In genomic region chr3:88191820-88192616, GRCm38 (mm10) we compare ENCODE assay signal across 8 mouse cellular contexts. TPM values are rescaled to one million over a fixed set of nuclear protein-coding genes. Genes with fewer than 3 reads are reported as not detected.
DNase-seq lines count a peak whose midpoint lies in the region; ATAC-seq and TF ChIP-seq lines count a peak whose summit lies in the region.
"Had no signal": no experiment of that assay in that cellular context is flagged by ENCODE, and none has a peak within 500 bp of the region (broad histone marks: within the 10 kb centered on the region; RNA-seq: fewer than 3 reads in every experiment).

No protein-coding gene starts in this region.

- no peaks in the 10 kb centered on the region for H3K9me3 ChIP-seq in liver, embryonic 14.5 days (ENCODE audit: control insufficient read depth, low read length)
- no peaks in the 10 kb centered on the region for H3K9me3 ChIP-seq in liver, embryonic 12.5 days (replicated peaks)
- no peaks in the 10 kb centered on the region for H3K9me3 ChIP-seq in hindbrain, postnatal 0 days (ENCODE audit: low read length)
- 0 out of 2 replicates have a peak, but pooled peaks cover 4% of the 10 kb centered on the region for H3K9me3 ChIP-seq in midbrain, embryonic 13.5 days

- no peak for ATAC-seq in liver, embryonic 14.5 days (ENCODE audit: insufficient read depth)
- ATAC-seq in liver, embryonic 12.5 days: no peak
- ATAC-seq in hindbrain, postnatal 0 days: peak; percentile 77
- ATAC-seq in midbrain, embryonic 13.5 days: peak; percentile 77
- ATAC-seq in erythroid progenitor cell, adult 5-6 weeks (replicated peaks; ENCODE audit: low FRiP score, poor library complexity, severe bottlenecking): no peak; the same call in 1 of the 2 replicates

- WGBS in liver, embryonic 14.5 days (ENCODE audit: insufficient replicate concordance): 25% methylated on average over 9 of the region's 9 CpGs
- WGBS in liver, embryonic 12.5 days (ENCODE audit: insufficient replicate concordance): 33% methylated on average over 9 of the region's 9 CpGs
- 30% methylated on average over 9 of the region's 9 CpGs for WGBS in hindbrain, postnatal 0 days
- 32% methylated on average over 9 of the region's 9 CpGs for WGBS in midbrain, embryonic 13.5 days

- no peak for DNase-seq in liver, embryonic 14.5 days (ENCODE audit: low read depth in 3 of 3, low spot score in 3 of 3)
- DNase-seq in NIH3T3 (ENCODE audit: low read depth): peak; percentile 85
- DNase-seq in embryo, embryonic 10 days (ENCODE audit: low spot score): peak; percentile 81
- peak; percentile 91 for DNase-seq in hindbrain, postnatal 0 days (ENCODE audit: low spot score)

- TF ChIP-seq EP300 in liver, embryonic 14.5 days (IDR thresholded peaks at IDR 0.05; ENCODE audit: low read depth): no peak

- TF ChIP-seq CTCF in liver, embryonic 14.5 days (IDR thresholded peaks at IDR 0.05; ENCODE audit: low read depth): peak; percentile 82
- peak; percentile 92 for TF ChIP-seq CTCF in hindbrain, postnatal 0 days (IDR thresholded peaks at IDR 0.05; ENCODE audit: low read depth)

- H3K27me3 ChIP-seq in liver, embryonic 14.5 days (ENCODE audit: control insufficient read depth, insufficient read depth, low read length): peaks cover 15% of the 10 kb centered on the region
- H3K27me3 ChIP-seq in liver, embryonic 12.5 days (replicated peaks): peaks cover 55% of the 10 kb centered on the region
- no peaks in the 10 kb centered on the region for H3K27me3 ChIP-seq in hindbrain, postnatal 0 days (ENCODE audit: insufficient read depth, low read length)
- peaks cover 66% of the 10 kb centered on the region for H3K27me3 ChIP-seq in midbrain, embryonic 13.5 days

- no peak overlapping the region for H3K27ac ChIP-seq in liver, embryonic 14.5 days
- no peak overlapping the region for H3K27ac ChIP-seq in liver, embryonic 12.5 days
- H3K27ac ChIP-seq in hindbrain, postnatal 0 days: no peak overlapping the region
- no peak overlapping the region for H3K27ac ChIP-seq in midbrain, embryonic 13.5 days

- H3K36me3 ChIP-seq in liver, embryonic 14.5 days (replicated peaks; ENCODE audit: control insufficient read depth, insufficient read depth, low read depth): no peaks in the 10 kb centered on the region
- H3K36me3 ChIP-seq in liver, embryonic 12.5 days: no peaks in the 10 kb centered on the region
- no peaks in the 10 kb centered on the region for H3K36me3 ChIP-seq in hindbrain, postnatal 0 days (ENCODE audit: insufficient read depth, low read length)
- no peaks in the 10 kb centered on the region for H3K36me3 ChIP-seq in midbrain, embryonic 13.5 days

- H3K9ac ChIP-seq in liver, embryonic 14.5 days (replicated peaks): no peak overlapping the region
- H3K9ac ChIP-seq in liver, embryonic 12.5 days: no peak overlapping the region
- H3K9ac ChIP-seq in hindbrain, postnatal 0 days (replicated peaks; ENCODE audit: low read length): no peak overlapping the region
- no peak overlapping the region for H3K9ac ChIP-seq in midbrain, embryonic 13.5 days (replicated peaks)

- H3K4me1 ChIP-seq in liver, embryonic 14.5 days (replicated peaks; ENCODE audit: control insufficient read depth in 2 of 2, insufficient read depth in 2 of 2, low read length in 1 of 2): no peaks in the 10 kb centered on the region
- H3K4me1 ChIP-seq in liver, embryonic 12.5 days: no peaks in the 10 kb centered on the region
- H3K4me1 ChIP-seq in hindbrain, postnatal 0 days (ENCODE audit: insufficient read depth, low read length): peaks cover 4% of the 10 kb centered on the region; the same call in 1 of the 2 replicates
- peaks cover 7% of the 10 kb centered on the region; the same call in 1 of the 2 replicates for H3K4me1 ChIP-seq in midbrain, embryonic 13.5 days (replicated peaks)

- no peak overlapping the region for H3K4me2 ChIP-seq in liver, embryonic 14.5 days (ENCODE audit: low read depth)
- no peak overlapping the region for H3K4me2 ChIP-seq in liver, embryonic 12.5 days
- no peak overlapping the region for H3K4me2 ChIP-seq in hindbrain, postnatal 0 days (ENCODE audit: low read depth, low read length)
- H3K4me2 ChIP-seq in midbrain, embryonic 13.5 days (replicated peaks): no peak overlapping the region

- no peak overlapping the region for H3K4me3 ChIP-seq in liver, embryonic 14.5 days (ENCODE audit: insufficient read depth in 1 of 2, low read depth in 2 of 2, low read length in 2 of 2)
- H3K4me3 ChIP-seq in liver, embryonic 12.5 days: no peak overlapping the region
- no peak overlapping the region for H3K4me3 ChIP-seq in hindbrain, postnatal 0 days (ENCODE audit: low read length)
- no peak overlapping the region for H3K4me3 ChIP-seq in midbrain, embryonic 13.5 days (replicated peaks)
- H3K4me3 ChIP-seq: erythroblast, embryonic 14.5 days had no signal

RNA-seq across cellular contexts. Expression of gene Mef2d, which starts 49.8 kb away (rescaled TPM):
- 10.3 and 11.1 TPM in 2 replicates for polyA plus RNA-seq in liver, embryonic 14.5 days (2012; rRNA removed)
- polyA plus RNA-seq in liver, embryonic 14.5 days (2014; fragmentation: Nextera tagmentation; extraction: Ambion mirVana): 6.4 and 7.5 TPM in 2 replicates
- polyA plus RNA-seq in liver, embryonic 12.5 days (2016; fragmentation: Nextera tagmentation; extraction: Ambion mirVana): 12.1 and 13.6 TPM in 2 replicates
- 44.0 and 50.3 TPM in 2 replicates for total RNA-seq in hindbrain, postnatal 0 days (2014; rRNA removed)
- 13.4 and 19.2 TPM in 2 replicates for polyA plus RNA-seq in hindbrain, postnatal 0 days (2015; fragmentation: Nextera tagmentation; extraction: Ambion mirVana)
- polyA plus RNA-seq in midbrain, embryonic 13.5 days (2015; fragmentation: Nextera tagmentation; extraction: Ambion mirVana): 15.1 and 16.9 TPM in 2 replicates
- 36.9 and 37.8 TPM in 2 replicates for total RNA-seq in erythroid progenitor cell, adult 5-6 weeks (2015; ENCODE audit: low replicate concordance)
- 15.3 and 16.9 TPM in 2 replicates for total RNA-seq in erythroid progenitor cell, adult 5-6 weeks (2017; ENCODE audit: low replicate concordance)

Comparison
In these comparisons a context has a peak if more than half of its experiments do, and no peak if none do; other contexts are left out.
1. ATAC-seq: peak in hindbrain, postnatal 0 days (single experiment) and midbrain, embryonic 13.5 days (single experiment); none in liver, embryonic 14.5 days (single experiment), liver, embryonic 12.5 days (single experiment) and erythroid progenitor cell, adult 5-6 weeks (single experiment).
2. DNase-seq: peak in NIH3T3 (single experiment), embryo, embryonic 10 days (single experiment) and hindbrain, postnatal 0 days (single experiment); none in liver, embryonic 14.5 days (0 of 3).